Mouse (Mus musculus) heart, embryonic 11.5 days (tissue): ENCODE measurements around the gene Tmem178b. TPM values are rescaled to one million over a fixed set of nuclear protein-coding genes. Genes with fewer than 3 reads are reported as not detected.
A peak's percentile ranks its signal among the peaks of the same experiment; 100 is the strongest.

Experiments
- ATAC-seq: fragments of 200-750 bp; cut with Nextera tagmentation; replicated peaks from 2 replicates; pipeline ENCODE4 v1.8.0; 2017; ENCODE audit warnings: moderate library complexity; ENCODE audit not compliant: insufficient number of reproducible peaks, low FRiP score, low TSS enrichment
- H3K27ac ChIP-seq: fragments of 300-500 bp; sonication (generic); 2 replicates; pipeline ENCODE4 v1.5.1; 2014; ENCODE audit warnings: mild to moderate bottlenecking, low read depth, low read length
- H3K27me3 ChIP-seq: fragments of 300-500 bp; sonication (generic); 2 replicates; pipeline ENCODE4 v1.6.1; 2014; ENCODE audit warnings: mild to moderate bottlenecking, low read length, mixed read lengths; ENCODE audit not compliant: control insufficient read depth, insufficient read depth
- H3K36me3 ChIP-seq: fragments of 300-500 bp; sonication (generic); 2 replicates; pipeline ENCODE4 v1.6.1; 2014; ENCODE audit warnings: mild to moderate bottlenecking, low read length, moderate library complexity, mixed read lengths; ENCODE audit not compliant: control insufficient read depth, insufficient read depth
- H3K4me1 ChIP-seq: fragments of 300-500 bp; sonication (generic); 2 replicates; pipeline ENCODE4 v1.6.1; 2014; ENCODE audit warnings: low read length; ENCODE audit not compliant: control insufficient read depth, insufficient read depth
- H3K4me2 ChIP-seq: fragments of 300-500 bp; sonication (generic); 2 replicates; pipeline ENCODE4 v1.6.1; 2014; ENCODE audit warnings: mild to moderate bottlenecking, moderate library complexity
- H3K4me3 ChIP-seq: fragments of 300-500 bp; sonication (generic); 2 replicates; pipeline ENCODE4 v1.5.1; 2014; ENCODE audit warnings: low read depth, low read length
- H3K9ac ChIP-seq: fragments of 300-500 bp; sonication (generic); 2 replicates; pipeline ENCODE4 v1.6.1; 2014; ENCODE audit warnings: mild to moderate bottlenecking, low read depth, low read length, moderate library complexity
- H3K9me3 ChIP-seq: fragments of 300-500 bp; sonication (generic); replicated peaks from 2 replicates; pipeline ENCODE4 v1.6.1; 2016; ENCODE audit warnings: low read length; ENCODE audit not compliant: control insufficient read depth
- WGBS: fragments of 180-500 bp; shearing (Covaris S2); extraction: QIAGEN DNeasy Blood & Tissue Kit; methylation state at CpG from one replicate; pipeline ENCODE4 v1.1.7; 2014; ENCODE audit not compliant: insufficient replicate concordance; 5-methylcytosine and 5-hydroxymethylcytosine counted together
- polyA plus RNA-seq: library from polyadenylated mRNA; unstranded; fragments of >200 nt; fragmentation: Nextera tagmentation; extraction: Ambion mirVana; gene quantifications from 2 replicates; pipeline ENCODE4 v1.2.1, GENCODE M21; 2014

Gene Tmem178b
- polyA plus RNA-seq, result 0.03 and 0.26 TPM in 2 replicates

- Histone ChIP-seq H3K4me2 (peak within 1 kb of the TSS; percentile 80), H3K4me3 (peak within 1 kb of the TSS; percentile 48), H3K27me3 (peaks cover 57% of the 10 kb centered on the region), H3K27ac (no peak within 1 kb of the TSS), H3K9ac (0 out of 2 replicates have a peak within 1 kb of the TSS, but pooled peaks have one; percentile 28), H3K9me3 (no peaks in the 10 kb centered on the region), H3K4me1 (peaks cover 6% of the 10 kb centered on the region; the same call in 1 of the 2 replicates), H3K36me3 (no peaks in the 10 kb centered on the region)
- no peak; the same call in 1 of the 2 replicates for ATAC-seq
- WGBS, result under 1% methylated on average over 56 of the region's 63 CpGs
Measured at GRCm38 (mm10) chr6:39872901-39873591, at the start of gene Tmem178b. TSS of gene Tmem178b (plus strand) at chr6:39873271.

- no peak overlapping the region for H3K4me2 ChIP-seq
- H3K4me1 ChIP-seq, result no peaks in the 10 kb centered on the region
- ATAC-seq, result no peak
- H3K27ac ChIP-seq, result no peak overlapping the region
- H3K9me3 ChIP-seq, result no peaks in the 10 kb centered on the region
- H3K27me3 ChIP-seq, result no peaks in the 10 kb centered on the region
- no peak overlapping the region for H3K9ac ChIP-seq
- WGBS, result 78% methylated on average over 5 of the region's 5 CpGs
- no peak overlapping the region for H3K4me3 ChIP-seq
- H3K36me3 ChIP-seq, result no peaks in the 10 kb centered on the region
Measured at GRCm38 (mm10) chr6:39828736-39829135, 44.3 kb upstream of the Tmem178b start.

GRCm38 (mm10) chr6:39843698-39844342 lies 29.3 kb upstream of the Tmem178b start:
- Histone ChIP-seq H3K4me3 (no peak overlapping the region), H3K36me3 (no peaks in the 10 kb centered on the region), H3K9me3 (no peaks in the 10 kb centered on the region), H3K4me1 (no peaks in the 10 kb centered on the region), H3K27ac (no peak overlapping the region), H3K9ac (no peak overlapping the region), H3K4me2 (no peak overlapping the region), H3K27me3 (no peaks in the 10 kb centered on the region)
- 79% methylated on average over 14 of the region's 14 CpGs for WGBS
- 0 out of 2 replicates have a peak, but pooled peaks have one; percentile 26 for ATAC-seq

GRCm38 (mm10) chr6:39847538-39847937 lies 25.5 kb upstream of the Tmem178b start:
- H3K4me2 ChIP-seq, result no peak overlapping the region
- H3K27me3 ChIP-seq, result no peaks in the 10 kb centered on the region
- ATAC-seq, result no peak
- no peaks in the 10 kb centered on the region for H3K4me1 ChIP-seq
- WGBS, result 72% methylated on average over 2 of the region's 2 CpGs
- H3K27ac ChIP-seq, result no peak overlapping the region
- no peaks in the 10 kb centered on the region for H3K9me3 ChIP-seq
- H3K36me3 ChIP-seq, result no peaks in the 10 kb centered on the region
- no peak overlapping the region for H3K4me3 ChIP-seq
- no peak overlapping the region for H3K9ac ChIP-seq

DNA sequence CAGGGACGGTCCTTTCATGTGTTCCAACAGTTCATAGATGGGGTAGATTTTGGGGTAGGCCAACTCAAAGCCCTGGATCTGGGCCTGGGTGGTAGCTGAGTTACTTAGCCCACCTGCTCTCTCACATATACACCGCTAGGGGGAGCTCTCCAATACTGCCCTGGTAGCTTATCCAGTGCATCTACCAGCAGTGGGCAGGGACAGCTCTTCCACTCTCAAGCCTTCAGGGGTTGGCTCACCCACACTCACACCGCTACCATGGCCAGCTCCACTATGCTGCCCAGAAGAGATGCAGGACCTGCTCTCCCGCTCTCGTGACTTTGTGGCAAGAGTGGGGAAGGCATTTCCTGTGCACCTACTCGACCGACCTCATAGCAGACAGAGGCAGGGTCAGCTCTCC lies 24.3 kb upstream of the Tmem178b start:
- no peak for ATAC-seq
- Histone ChIP-seq H3K27me3 (no peaks in the 10 kb centered on the region), H3K9me3 (no peaks in the 10 kb centered on the region), H3K4me1 (no peaks in the 10 kb centered on the region), H3K36me3 (no peaks in the 10 kb centered on the region), H3K27ac (no peak overlapping the region), H3K4me3 (no peak overlapping the region), H3K4me2 (no peak overlapping the region), H3K9ac (no peak overlapping the region)
- whole genome bisulfite sequencing, result 36% methylated on average over 7 of the region's 7 CpGs

DNA sequence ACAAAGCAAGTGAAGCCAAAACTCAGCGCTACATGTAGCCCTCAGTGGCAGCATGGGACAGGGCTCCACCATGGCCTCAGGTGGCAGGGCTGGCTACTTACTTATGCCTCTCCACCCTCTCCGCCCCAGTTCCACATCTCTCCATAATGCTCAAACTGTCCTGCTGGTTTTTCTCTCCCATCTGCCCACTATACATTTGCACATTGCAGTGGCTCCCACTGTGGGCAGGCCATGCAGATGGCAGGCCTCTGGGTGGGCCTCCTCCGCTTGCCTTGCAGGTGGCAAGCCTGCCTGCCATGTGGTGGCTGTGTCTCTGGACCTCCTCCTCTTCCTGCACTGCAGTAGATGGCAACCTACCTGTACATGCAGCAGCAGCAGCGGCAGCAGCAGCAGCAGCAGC lies 23.4 kb upstream of the Tmem178b start:
- Histone ChIP-seq H3K36me3 (no peaks in the 10 kb centered on the region), H3K27ac (no peak overlapping the region), H3K4me2 (no peak overlapping the region), H3K4me1 (no peaks in the 10 kb centered on the region), H3K9me3 (no peaks in the 10 kb centered on the region), H3K9ac (no peak overlapping the region), H3K27me3 (no peaks in the 10 kb centered on the region), H3K4me3 (no peak overlapping the region)
- no peak for ATAC-seq
- 88% methylated on average over 4 of the region's 4 CpGs for WGBS

- Histone ChIP-seq H3K27ac (no peak overlapping the region), H3K9me3 (no peaks in the 10 kb centered on the region), H3K4me1 (peaks cover 6% of the 10 kb centered on the region; the same call in 1 of the 2 replicates), H3K27me3 (peaks cover 55% of the 10 kb centered on the region), H3K4me2 (peak overlapping the region; percentile 80), H3K4me3 (peak overlapping the region; percentile 48), H3K36me3 (no peaks in the 10 kb centered on the region), H3K9ac (no peak overlapping the region)
- ATAC-seq, result no peak
- under 1% methylated on average over 28 of the region's 28 CpGs for WGBS
Measured at GRCm38 (mm10) chr6:39870271-39871135, 2.6 kb upstream of the Tmem178b start.
